Mouse (Mus musculus) brain, embryonic 14.5 days (tissue): ENCODE measurements around the gene Ttc3. TPM values are rescaled to one million over a fixed set of nuclear protein-coding genes. Genes with fewer than 3 reads are reported as not detected.
"Not testable (repeated sequence)": the region's sequence is repeated elsewhere in the genome, so short reads cannot be mapped to it uniquely, and the experiment has no call there.

Experiments used
- DNase-seq: peaks from one replicate; pipeline ENCODE4 v3.0.0-alpha.2; 2011; ENCODE audit warnings: low read depth
- CTCF ChIP-seq: fragments of 200-500 bp; IDR thresholded peaks from 2 replicates; pipeline ENCODE4 v1.5.1; 2012; ENCODE audit warnings: inconsistent platforms, mild to moderate bottlenecking, moderate library complexity, borderline replicate concordance; ENCODE audit not compliant: insufficient read depth, insufficient read length; ENCODE audit errors: extremely low read depth
- POLR2A ChIP-seq: fragments of 200-500 bp; IDR thresholded peaks from 2 replicates; pipeline ENCODE4 v1.6.1; 2012; ENCODE audit warnings: mild to moderate bottlenecking, inconsistent platforms, borderline replicate concordance; ENCODE audit not compliant: poor library complexity, insufficient read depth, insufficient read length, severe bottlenecking; ENCODE audit errors: extremely low read depth
- polyA plus RNA-seq: library from polyadenylated mRNA; depleted of rRNA; stranded (reverse); fragments of >200 nt; gene quantifications from 2 replicates; pipeline ENCODE4 v1.2.3, GENCODE M21; 2012

Gene Ttc3
- polyA plus RNA-seq, 1 experiment: 425 TPM

DNA sequence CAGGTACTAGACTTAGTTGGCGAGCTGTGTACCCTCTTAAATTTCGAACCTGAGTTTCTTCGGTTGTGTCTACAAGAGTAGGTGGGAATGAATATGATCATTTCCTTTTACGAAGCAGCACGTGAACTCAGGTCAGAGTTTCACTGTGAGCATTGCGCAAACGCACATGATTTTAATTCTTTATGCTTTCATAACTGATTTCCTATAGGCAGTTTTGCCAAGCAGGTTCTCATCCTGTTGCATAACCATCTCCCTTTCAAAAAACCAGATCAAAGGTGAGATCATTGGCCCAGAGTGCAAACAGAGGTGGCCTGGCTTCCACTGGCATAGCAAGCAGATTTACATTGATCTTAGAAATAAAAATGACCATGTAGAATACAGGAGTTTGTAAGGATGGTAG lies 79.2 kb downstream of the Ttc3 start:
- no peak for DNase-seq
- TF ChIP-seq POLR2A (no peak), CTCF (no peak)

DNA sequence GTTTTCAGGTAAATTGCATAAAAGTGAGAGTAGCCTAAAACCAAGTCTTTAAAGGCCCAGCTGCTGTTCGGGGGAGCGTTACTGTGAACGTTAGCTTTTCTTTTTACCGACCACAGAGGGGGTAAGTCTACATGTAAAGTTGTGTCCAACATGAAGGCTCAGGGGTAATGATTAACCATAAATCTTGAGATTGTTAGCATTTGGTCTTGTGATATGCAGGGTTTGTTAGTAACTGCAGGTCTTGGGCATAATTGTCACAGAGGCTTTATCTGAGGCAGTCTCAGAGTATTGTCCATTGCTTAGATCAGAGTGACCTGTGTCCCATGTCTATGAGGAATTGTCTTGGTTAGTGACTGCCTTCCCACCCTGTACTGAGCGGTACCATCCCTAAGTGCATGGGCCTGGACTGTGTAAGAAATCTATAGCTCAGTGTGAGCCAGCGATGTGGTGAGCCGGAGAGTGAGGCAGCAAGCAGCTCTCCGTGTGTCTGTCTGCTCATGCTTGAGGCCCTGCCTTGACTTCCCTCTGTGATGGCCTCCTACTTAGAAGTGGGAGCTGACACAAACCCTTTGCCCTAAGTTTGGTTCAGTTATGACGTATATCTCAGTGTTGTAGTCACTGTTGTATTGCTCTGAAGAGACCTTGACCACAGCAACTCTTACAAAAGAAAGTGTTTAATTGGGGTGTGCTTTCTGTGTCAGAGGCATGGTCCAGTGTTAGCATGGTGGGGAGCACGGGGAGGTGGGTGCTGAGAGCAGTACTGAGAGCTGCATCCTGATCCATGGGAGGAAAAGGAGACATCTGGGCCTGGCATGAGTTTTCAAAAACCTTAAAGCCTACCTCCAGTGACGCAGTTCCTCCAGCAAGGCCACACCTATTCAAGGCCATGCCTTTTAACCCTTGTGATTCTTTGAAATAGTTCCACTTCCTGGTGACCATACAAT lies 81.4 kb downstream of the Ttc3 start:
- TF ChIP-seq CTCF (no peak), POLR2A (no peak)
- DNase-seq: no peak

DNA sequence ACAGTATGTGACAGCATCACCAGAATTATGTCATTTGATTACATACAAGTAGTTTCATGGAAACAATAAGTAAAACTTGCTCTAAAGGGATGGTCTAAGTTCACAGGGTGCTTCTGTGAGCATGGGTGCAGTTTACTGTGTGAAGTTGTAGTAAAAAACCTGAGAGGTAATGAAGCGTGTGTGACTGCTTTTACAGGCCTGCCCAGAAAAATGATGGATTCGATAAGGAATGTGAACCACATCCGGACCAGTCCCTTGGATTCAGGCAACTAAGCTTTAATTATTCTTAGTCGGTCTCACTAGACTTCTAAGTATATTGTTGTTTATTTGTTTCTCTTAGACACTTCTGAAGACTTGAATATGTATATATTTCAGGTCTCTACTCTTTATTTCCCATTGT lies 82.3 kb downstream of the Ttc3 start:
- TF ChIP-seq CTCF (no peak), POLR2A (no peak)
- no peak for DNase-seq

- DNase-seq: peak; percentile 40
Measured at GRCm38 (mm10) chr16:94454146-94454545, 83.7 kb downstream of the Ttc3 start.

DNA sequence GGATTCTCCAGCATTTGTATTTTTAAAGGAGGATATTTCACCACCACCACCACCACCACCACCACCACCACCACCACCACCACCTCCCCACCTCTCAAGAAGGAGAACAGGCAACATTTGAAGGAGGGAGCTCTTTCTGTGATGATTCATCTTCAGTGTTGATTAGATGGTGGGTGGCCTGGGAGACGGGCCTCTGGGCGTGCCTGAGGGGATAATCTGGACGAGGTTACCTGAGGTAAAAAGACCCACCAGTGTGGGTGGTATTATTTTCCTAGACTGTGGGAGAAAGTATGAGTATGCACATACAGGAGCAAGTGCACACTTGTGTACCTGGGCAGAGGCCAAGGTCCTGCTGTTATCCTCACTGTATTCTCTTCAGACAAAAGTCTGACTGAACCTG lies 93.6 kb downstream of the Ttc3 start:
- no peak for DNase-seq
- TF ChIP-seq POLR2A: no peak
- no peak for TF ChIP-seq CTCF

More at GRCm38 (mm10) chr16:94454146-94454545, 83.7 kb downstream of the Ttc3 start:
- TF ChIP-seq CTCF (no peak), POLR2A (no peak)

GRCm38 (mm10) chr16:94465900-94466299 lies 95.5 kb downstream of the Ttc3 start:
- DNase-seq: no peak
- TF ChIP-seq POLR2A (no peak), CTCF (no peak)

- DNase-seq: not testable (repeated sequence)
Measured at GRCm38 (mm10) chr16:94466317-94466716, 95.9 kb downstream of the Ttc3 start.

DNA sequence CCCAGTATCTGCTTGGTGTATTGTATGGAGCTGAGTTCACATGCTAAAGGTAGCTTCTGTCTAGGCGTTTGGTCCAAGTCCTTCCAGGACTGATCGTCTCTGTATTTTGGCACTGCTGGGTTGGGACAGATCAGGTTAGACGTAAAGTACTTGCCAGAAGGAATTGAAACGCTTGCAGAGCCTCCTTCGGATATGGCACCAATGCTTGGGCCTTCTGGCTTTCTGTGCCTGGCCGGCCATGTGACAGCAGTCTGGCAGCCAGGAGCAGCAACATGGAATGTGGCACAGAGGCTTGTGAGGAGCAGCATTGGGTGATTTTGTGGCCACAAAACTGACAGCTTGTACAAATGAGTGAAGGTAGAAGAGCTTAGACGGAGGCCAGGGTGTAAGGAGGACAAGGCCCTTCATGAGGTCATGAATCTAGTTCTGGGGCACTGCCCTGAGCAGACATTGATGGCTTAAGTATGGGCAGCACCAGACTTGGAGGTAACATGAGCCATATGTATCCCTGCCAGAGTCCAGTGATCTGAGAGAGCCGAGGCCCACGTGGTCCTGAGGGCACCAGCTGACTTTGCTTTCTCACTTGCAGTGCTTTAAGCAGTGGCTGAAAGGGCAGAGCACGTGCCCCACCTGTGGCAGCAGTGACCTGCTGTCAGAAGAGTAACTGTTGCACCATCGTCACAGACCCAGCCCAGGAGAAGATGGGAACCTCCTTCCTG lies 97.1 kb downstream of the Ttc3 start:
- no peak for DNase-seq
- TF ChIP-seq CTCF (no peak), POLR2A (no peak)

- TF ChIP-seq CTCF: no peak
- no peak for TF ChIP-seq POLR2A
- no peak for DNase-seq
Measured at GRCm38 (mm10) chr16:94468391-94468790, 98.0 kb downstream of the Ttc3 start.

GRCm38 (mm10) chr16:94472515-94472951 lies 102.1 kb downstream of the Ttc3 start:
- TF ChIP-seq CTCF (peak; percentile 18; the same call in 1 of the 2 replicates), POLR2A (no peak)
- peak; percentile 95 for DNase-seq

DNA sequence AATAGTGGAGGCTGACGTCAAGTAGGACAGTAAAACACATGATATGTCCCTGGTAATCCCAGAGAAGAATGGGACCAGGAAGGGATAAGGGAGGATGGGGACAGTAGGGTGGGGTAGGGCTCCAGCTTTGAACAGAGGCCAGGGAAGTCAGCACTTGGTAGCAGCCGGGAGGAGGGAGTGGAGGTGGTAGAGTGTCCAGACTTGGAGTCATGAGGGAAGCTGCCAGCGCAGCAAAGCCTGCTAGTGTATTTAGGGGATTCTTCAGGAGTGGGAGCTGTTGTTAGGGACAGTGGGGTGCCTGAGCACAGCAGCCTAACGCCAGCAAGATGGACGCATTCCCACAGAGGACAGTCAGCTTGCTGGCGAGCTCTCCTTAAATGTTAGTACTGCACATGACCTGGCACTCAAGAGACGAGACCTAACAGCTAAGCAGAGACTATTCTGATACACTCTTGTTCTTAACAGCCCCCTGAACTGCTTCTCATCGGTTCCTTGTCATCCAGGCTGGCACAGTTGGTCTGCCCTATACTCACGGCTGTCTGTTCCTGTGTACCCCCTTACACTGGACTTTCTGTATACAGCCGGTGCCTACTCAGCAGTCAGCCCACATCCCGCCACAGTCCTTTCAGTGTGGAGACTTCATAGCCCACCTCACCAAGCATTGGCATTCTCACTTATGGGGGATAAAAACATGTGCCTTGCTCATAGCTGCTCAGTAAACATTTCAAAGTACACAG lies 102.8 kb downstream of the Ttc3 start:
- TF ChIP-seq CTCF: no peak
- TF ChIP-seq POLR2A: no peak
- peak; percentile 58 for DNase-seq
